Mouse (Mus musculus): ENCODE data around the gene Igsf9. TPM values are rescaled to one million over a fixed set of nuclear protein-coding genes. Genes with fewer than 3 reads are reported as not detected.

The Igsf9 gene
- 1.1 and 1.9 TPM in 2 replicates for total RNA-seq (2017)

GRCm38 (mm10) chr1:172481540-172482280 lies at the start of gene Igsf9:
Gene Igsf9, plus strand, starts transcription at chr1:172481788.
- ATAC-seq (replicated peaks in 1 of 2; ENCODE audit: insufficient read depth in 1 of 2, low FRiP score in 2 of 2, low TSS enrichment in 1 of 2, low read depth in 1 of 2, poor library complexity in 2 of 2, severe bottlenecking in 2 of 2) = peak; percentile 90 to 92

- ATAC-seq (replicated peaks in 1 of 2; ENCODE audit: insufficient read depth in 1 of 2, low FRiP score in 2 of 2, low TSS enrichment in 1 of 2, low read depth in 1 of 2, poor library complexity in 2 of 2, severe bottlenecking in 2 of 2) = no peak
These were observed 49.6 kb upstream of the Igsf9 start for GRCm38 (mm10) chr1:172431836-172432586.

GRCm38 (mm10) chr1:172432587-172432955 lies 49.0 kb upstream of the Igsf9 start:
- no peak for ATAC-seq (replicated peaks in 1 of 2; ENCODE audit: insufficient read depth in 1 of 2, low FRiP score in 2 of 2, low TSS enrichment in 1 of 2, low read depth in 1 of 2, poor library complexity in 2 of 2, severe bottlenecking in 2 of 2)

GRCm38 (mm10) chr1:172433012-172433850 lies 48.4 kb upstream of the Igsf9 start:
- ATAC-seq (replicated peaks in 1 of 2; ENCODE audit: insufficient read depth in 1 of 2, low FRiP score in 2 of 2, low TSS enrichment in 1 of 2, low read depth in 1 of 2, poor library complexity in 2 of 2, severe bottlenecking in 2 of 2) = no peak

- ATAC-seq (replicated peaks in 1 of 2; ENCODE audit: insufficient read depth in 1 of 2, low FRiP score in 2 of 2, low TSS enrichment in 1 of 2, low read depth in 1 of 2, poor library complexity in 2 of 2, severe bottlenecking in 2 of 2) = no peak
These were observed 47.8 kb upstream of the Igsf9 start for GRCm38 (mm10) chr1:172433851-172434165.

DNA sequence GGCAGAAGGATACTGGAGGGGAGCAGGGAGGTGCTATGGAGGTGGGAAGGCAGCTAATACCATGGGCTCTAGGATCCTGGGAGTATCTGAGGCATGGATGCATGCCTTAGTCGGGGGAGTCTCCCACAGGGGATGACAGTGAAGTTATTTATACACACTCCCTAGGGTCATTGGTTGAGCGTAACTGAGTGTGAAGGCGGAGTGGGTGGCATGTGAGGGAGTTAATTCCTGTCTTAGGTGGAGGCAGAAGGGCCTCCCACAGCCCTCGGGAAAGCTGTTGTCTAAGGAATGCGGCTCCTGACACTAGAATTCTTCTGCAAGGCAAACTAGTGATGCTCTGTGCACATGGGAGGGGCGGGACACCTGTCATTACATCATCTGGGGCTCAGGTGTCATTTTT lies 44.8 kb upstream of the Igsf9 start:
- ATAC-seq (replicated peaks in 1 of 2; ENCODE audit: insufficient read depth in 1 of 2, low FRiP score in 2 of 2, low TSS enrichment in 1 of 2, low read depth in 1 of 2, poor library complexity in 2 of 2, severe bottlenecking in 2 of 2) = no peak

- no peak for ATAC-seq (replicated peaks in 1 of 2; ENCODE audit: insufficient read depth in 1 of 2, low FRiP score in 2 of 2, low TSS enrichment in 1 of 2, low read depth in 1 of 2, poor library complexity in 2 of 2, severe bottlenecking in 2 of 2)
These were observed 43.0 kb upstream of the Igsf9 start for GRCm38 (mm10) chr1:172438621-172439020.

DNA sequence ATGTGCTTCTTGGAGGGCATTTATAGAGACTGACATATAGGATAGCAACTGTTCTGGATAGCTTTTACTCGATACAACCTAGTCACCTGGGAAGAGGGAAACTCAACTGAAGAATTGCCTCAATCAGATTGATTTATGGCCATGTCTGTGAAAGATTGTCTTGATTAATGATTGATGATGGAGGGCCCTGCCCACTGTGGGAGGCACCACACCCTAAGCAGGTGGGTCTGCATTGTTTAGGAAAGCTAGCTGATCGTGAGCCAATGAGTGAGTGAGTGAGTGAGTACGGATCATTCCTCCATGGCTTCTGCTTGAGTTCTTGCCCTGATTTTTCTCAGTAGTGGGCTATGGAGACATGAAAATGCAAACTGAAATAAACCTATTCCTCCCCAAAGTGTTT lies 41.1 kb upstream of the Igsf9 start:
- ATAC-seq (replicated peaks in 1 of 2; ENCODE audit: insufficient read depth in 1 of 2, low FRiP score in 2 of 2, low TSS enrichment in 1 of 2, low read depth in 1 of 2, poor library complexity in 2 of 2, severe bottlenecking in 2 of 2) = no peak

- no peak for ATAC-seq (replicated peaks in 1 of 2; ENCODE audit: insufficient read depth in 1 of 2, low FRiP score in 2 of 2, low TSS enrichment in 1 of 2, low read depth in 1 of 2, poor library complexity in 2 of 2, severe bottlenecking in 2 of 2)
These were observed 39.6 kb upstream of the Igsf9 start for GRCm38 (mm10) chr1:172441935-172442445.

DNA sequence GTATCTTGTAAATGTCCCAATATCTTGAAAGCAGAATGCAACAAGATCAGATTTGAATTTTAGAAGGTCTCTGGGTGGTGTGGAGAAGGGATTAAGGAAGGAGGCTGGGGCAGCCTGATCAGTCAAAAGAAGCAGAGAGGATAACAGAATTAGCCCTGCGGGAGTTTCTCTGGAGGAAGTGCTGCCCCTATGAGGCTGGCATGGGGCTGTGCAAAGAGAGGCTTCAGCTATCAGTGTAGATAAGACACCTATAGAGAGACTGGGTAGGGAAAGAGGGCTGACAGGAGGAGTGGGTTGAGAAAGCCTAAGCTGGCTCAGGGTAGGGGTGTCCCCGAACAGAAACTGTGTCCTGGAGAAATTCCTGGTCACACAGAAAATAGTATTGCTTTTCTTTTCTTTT lies 31.4 kb upstream of the Igsf9 start:
- ATAC-seq (replicated peaks in 1 of 2; ENCODE audit: insufficient read depth in 1 of 2, low FRiP score in 2 of 2, low TSS enrichment in 1 of 2, low read depth in 1 of 2, poor library complexity in 2 of 2, severe bottlenecking in 2 of 2) = no peak

GRCm38 (mm10) chr1:172450848-172451470 lies 30.6 kb upstream of the Igsf9 start:
- ATAC-seq (replicated peaks in 1 of 2; ENCODE audit: insufficient read depth in 1 of 2, low FRiP score in 2 of 2, low TSS enrichment in 1 of 2, low read depth in 1 of 2, poor library complexity in 2 of 2, severe bottlenecking in 2 of 2) = peak; percentile 52 to 60; a peak in 3 of 4 replicates

DNA sequence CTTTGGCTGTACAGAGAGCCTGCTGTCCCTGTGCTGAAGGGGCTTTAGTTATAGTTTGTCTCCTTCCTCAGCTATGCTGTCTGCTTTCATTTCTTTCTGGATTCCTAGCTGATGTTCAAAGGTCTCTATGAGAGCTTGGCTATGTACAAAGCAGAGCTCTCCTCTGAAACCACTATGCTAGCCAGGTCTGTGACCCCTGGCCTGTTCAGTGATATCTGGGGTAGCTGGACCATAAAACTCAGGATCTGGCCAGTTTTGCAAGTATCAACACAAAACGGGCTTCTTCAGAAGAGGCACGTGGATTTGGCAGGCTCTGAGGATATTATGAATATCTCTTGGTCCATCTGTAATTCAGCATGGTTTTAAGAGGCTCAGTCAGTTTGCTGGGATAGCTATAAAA lies 28.7 kb upstream of the Igsf9 start:
- ATAC-seq (replicated peaks in 1 of 2; ENCODE audit: insufficient read depth in 1 of 2, low FRiP score in 2 of 2, low TSS enrichment in 1 of 2, low read depth in 1 of 2, poor library complexity in 2 of 2, severe bottlenecking in 2 of 2) = no peak

DNA sequence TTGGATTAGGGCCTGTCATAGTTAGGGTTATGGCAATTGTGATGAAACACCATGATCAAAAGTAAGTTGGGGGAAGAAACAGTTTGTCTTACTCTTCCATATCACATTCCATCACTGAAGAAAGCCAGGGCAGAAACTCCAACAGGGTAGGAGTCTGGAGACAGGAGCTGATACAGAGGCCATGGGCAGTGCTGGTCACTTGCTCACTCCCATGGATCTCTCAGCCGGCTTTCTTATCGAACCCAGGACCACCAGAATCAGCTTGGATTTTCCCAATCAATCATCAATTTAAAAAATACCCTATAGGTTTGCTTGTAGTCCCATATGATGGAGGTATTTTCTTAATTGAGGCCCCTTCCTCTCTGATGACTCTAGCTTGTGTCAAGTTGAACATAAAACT lies 27.8 kb upstream of the Igsf9 start:
- no peak for ATAC-seq (replicated peaks in 1 of 2; ENCODE audit: insufficient read depth in 1 of 2, low FRiP score in 2 of 2, low TSS enrichment in 1 of 2, low read depth in 1 of 2, poor library complexity in 2 of 2, severe bottlenecking in 2 of 2)

- peak in 1 of 2 experiments; percentile 25; a peak in 1 of 4 replicates for ATAC-seq (replicated peaks in 1 of 2; ENCODE audit: insufficient read depth in 1 of 2, low FRiP score in 2 of 2, low TSS enrichment in 1 of 2, low read depth in 1 of 2, poor library complexity in 2 of 2, severe bottlenecking in 2 of 2)
These were observed 26.2 kb upstream of the Igsf9 start for GRCm38 (mm10) chr1:172455416-172455815.

- ATAC-seq (replicated peaks in 1 of 2; ENCODE audit: insufficient read depth in 1 of 2, low FRiP score in 2 of 2, low TSS enrichment in 1 of 2, low read depth in 1 of 2, poor library complexity in 2 of 2, severe bottlenecking in 2 of 2) = peak; percentile 46 to 57; a peak in 3 of 4 replicates
These were observed 25.4 kb upstream of the Igsf9 start for GRCm38 (mm10) chr1:172456001-172456677.

DNA sequence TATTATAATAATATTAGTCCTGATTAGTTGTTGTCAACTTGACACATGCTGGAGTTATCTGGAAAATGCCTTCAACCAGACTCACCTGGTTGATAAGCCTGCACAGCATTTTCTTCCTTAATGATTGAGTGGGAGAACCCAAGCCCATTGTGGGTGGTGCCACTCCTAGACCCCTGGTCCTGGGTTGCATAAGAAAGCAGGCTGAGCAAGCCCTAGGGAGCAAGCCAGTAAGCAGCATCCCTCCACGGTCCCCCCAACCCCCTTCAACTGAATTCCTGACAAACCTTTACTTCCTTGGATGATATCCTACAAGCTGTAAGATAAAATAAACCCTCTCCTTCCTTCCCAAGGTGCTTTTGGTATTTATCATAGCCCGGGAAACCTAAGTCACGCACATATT lies 24.4 kb upstream of the Igsf9 start:
- no peak for ATAC-seq (replicated peaks in 1 of 2; ENCODE audit: insufficient read depth in 1 of 2, low FRiP score in 2 of 2, low TSS enrichment in 1 of 2, low read depth in 1 of 2, poor library complexity in 2 of 2, severe bottlenecking in 2 of 2)

DNA sequence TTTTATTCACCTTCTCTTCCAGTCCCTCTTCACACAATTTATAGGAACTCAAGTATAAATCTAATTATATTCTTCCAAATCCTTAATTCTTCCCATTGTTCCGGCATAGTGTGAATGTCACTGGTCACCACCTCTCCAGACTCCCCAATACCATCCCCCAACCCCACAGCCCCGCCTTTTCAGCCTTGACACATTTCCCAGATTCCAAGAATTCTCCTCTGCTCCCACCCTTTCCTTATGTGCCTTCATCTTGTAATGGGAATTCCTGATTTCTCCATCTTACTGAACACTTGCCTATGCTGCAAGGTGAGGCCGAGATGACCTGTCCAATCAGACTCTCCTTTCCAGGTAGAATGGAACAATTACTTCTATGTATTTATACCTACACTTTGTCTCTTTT lies 23.5 kb upstream of the Igsf9 start:
- no peak for ATAC-seq (replicated peaks in 1 of 2; ENCODE audit: insufficient read depth in 1 of 2, low FRiP score in 2 of 2, low TSS enrichment in 1 of 2, low read depth in 1 of 2, poor library complexity in 2 of 2, severe bottlenecking in 2 of 2)
